Mouse (Mus musculus) MEL (cell line): ENCODE measurements around the gene Recql5.

ENCODE experiments used
- CTCF ChIP-seq, 3 experiments: IDR thresholded peaks in 2 of 3; conservative IDR thresholded peaks in 1 of 3; 2 replicates each; pipeline ENCODE4 v1.5.1; 2011 to 2012; ENCODE audit warnings: low read length in 3 of 3, low read depth in 2 of 3, mild to moderate bottlenecking in 2 of 3, improper control_type of control experiment in 1 of 3, inconsistent platforms in 1 of 3, mixed read lengths in 1 of 3, moderate library complexity in 1 of 3; ENCODE audit not compliant: control insufficient read depth in 1 of 3, insufficient read depth in 1 of 3, poor library complexity in 1 of 3, severe bottlenecking in 1 of 3
- MAFK ChIP-seq: IDR thresholded peaks from 2 replicates; pipeline ENCODE4 v1.6.1; 2011; ENCODE audit warnings: low read depth, mild to moderate bottlenecking, low read length, improper control_type of control experiment, borderline replicate concordance
- SIN3A ChIP-seq: IDR thresholded peaks from 2 replicates; pipeline ENCODE4 v1.6.1; 2012; ENCODE audit warnings: low read length, improper control_type of control experiment, inconsistent platforms

DNA sequence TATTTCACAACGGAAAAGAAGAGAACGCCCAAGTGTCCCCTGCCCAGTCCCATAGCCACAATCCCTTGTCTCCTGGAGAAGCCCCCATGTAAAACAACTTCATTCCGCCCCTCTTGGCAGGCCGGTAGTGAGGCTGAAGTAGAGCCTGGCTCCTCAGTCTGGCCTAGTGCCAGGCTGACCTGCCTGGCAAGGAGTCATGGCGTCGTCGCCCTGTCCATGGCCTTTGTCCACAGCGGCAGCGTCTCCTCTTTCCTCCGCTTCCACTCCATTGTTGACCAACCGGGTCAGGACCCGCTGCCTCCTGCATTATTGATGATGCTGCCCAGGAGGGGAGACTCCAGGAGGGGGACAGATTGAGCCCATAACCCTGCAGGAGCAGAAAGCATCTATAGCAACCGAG lies 75.3 kb downstream of the Recql5 start:
- no peak for TF ChIP-seq CTCF (IDR thresholded peaks at IDR 0.05 in 2 of 3, conservative IDR thresholded peaks at IDR 0.05 in 1 of 3; ENCODE audit: control insufficient read depth in 1 of 3, insufficient read depth in 1 of 3, low read depth in 2 of 3, low read length in 3 of 3, poor library complexity in 1 of 3, severe bottlenecking in 1 of 3)
- TF ChIP-seq SIN3A: no peak
- no peak for TF ChIP-seq MAFK
